Mouse (Mus musculus) adrenal gland, adult (tissue): Measurements from ENCODE around the gene Spg20.
A peak's percentile ranks its signal among the peaks of the same experiment; 100 is the strongest.

Experiments used
- DNase-seq, 2 experiments: peaks; one replicate each; pipeline ENCODE4 v3.0.0; 2022 to 2023; ENCODE audit warnings: low spot score in 1 of 2; ENCODE audit not compliant: inconsistent age in 2 of 2

Spg20 gene

GRCm38 (mm10) chr3:55096655-55097005, 15.3 kb upstream of the Spg20 start:
- no peak for DNase-seq

DNA sequence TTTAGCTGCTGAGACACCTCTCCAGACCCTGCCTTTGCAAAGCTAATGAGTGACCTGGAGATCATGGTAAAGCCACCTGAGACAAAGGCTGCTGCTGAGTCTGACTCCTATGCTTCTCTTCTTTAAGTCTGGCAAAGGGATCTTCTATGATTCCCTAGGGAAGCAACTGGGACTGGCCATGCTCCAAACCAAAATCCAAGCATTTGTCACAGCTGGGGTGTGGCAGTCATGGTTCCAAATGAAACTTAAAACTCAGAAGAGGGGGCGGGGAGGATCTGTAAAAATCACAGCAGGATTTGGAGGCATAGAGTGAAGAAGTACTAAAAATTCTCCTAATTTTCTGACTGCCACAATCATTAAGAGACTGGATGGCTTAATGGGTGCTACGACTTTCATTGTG, 14.7 kb upstream of the Spg20 start:
- DNase-seq = peak in 1 of 2 experiments; percentile 38

DNA sequence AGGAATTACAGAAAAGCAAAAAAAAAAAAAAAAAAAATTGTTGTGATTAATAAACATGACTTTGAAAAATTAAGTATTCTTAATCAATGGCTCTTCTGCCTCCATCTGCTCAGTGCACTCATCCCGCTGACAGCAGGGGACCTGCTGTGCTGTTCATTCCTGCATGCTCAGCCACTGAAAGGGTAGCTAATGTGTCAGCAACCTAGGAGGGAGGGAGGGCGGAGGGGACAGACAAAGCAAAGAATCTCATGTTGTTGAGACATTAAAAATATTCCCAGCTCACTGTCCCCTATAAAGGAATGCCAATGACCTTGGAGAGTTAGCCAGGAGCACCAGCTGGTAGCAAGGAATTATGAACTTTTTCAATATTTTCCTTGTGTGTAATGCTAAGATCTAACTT, 13.9 kb upstream of the Spg20 start:
- DNase-seq = no peak

- no peak for DNase-seq
Measured at GRCm38 (mm10) chr3:55098990-55099389, 12.9 kb upstream of the Spg20 start.

DNA sequence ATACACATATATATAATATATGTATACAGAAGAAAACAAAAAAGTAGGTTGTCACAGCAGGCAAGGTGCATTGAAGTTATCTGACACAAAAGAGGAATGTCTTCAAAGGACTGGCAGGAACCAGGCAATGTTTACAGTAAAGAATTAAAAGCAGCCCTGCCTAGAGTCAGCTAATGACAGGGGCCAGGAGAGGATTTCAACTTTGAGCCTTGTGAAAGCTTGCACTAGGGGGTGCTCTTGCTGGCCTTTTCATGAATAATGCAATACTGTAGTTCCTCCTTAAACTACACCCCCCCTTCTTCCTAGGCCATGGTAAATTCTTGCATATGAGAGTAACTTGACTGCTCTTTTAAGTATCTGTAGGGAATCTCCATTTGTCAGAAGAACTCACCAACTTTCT, 10.8 kb upstream of the Spg20 start:
- DNase-seq = peak in 1 of 2 experiments; percentile 48

DNA sequence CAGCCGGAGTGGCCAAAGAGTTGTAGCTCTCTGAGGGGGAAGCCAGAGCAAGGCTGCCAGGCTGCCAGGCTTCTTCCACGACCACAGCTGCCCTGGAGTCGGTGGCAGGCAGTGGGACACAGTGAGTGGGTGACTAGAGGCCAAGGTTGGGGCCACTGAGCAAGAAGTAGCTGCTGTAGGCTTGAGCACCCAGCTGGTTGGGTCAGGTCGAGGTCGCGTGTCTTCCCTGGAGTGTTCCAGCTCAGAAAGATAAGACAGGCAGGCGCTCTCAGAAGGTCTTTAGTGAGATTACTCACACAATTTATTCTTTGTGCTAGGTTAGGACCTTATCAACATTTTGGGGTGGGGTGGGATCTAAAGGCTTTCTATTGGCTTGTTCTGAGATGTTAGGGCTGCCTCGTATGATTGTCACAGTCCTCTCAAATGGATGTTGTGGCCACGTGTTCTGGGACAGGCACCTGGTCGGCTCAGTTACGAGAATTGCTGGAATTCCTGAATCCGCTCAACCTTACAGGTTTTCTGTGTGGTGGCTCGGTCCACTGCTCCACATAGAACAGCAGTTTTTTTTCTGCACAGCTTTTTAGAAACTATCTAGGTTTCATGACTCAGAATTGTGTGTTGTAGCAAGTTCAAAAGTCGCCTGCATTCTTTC, 6.4 kb upstream of the Spg20 start:
- peak; percentile 32 to 80 for DNase-seq

GRCm38 (mm10) chr3:55106051-55106450, 5.9 kb upstream of the Spg20 start:
- no peak for DNase-seq

GRCm38 (mm10) chr3:55109097-55109496, 2.8 kb upstream of the Spg20 start:
- peak; percentile 38 to 82 for DNase-seq

GRCm38 (mm10) chr3:55112710-55113415, 955 bp downstream of the Spg20 start:
- DNase-seq = no peak

GRCm38 (mm10) chr3:55114313-55115065, 2.6 kb downstream of the Spg20 start:
- DNase-seq = no peak

DNA sequence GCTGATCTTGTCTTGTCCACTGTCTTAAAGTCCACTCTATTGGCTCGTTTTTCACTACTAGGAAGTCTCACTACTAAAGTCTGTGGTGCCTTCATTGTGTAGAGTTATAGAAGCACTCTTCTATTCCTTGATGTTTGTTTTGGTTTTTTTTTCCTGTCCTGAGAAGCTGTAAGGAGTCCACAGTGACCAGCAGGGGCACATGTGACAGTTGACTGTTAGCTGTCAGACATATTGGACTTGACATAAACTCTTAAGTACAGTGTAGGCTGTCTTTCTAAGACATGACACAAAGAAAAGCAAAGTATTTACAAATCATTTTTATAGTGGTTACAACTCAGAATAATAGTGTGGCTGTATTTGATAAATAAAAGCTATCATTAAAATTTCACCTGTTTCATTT, 3.2 kb downstream of the Spg20 start:
- DNase-seq = no peak

GRCm38 (mm10) chr3:55115989-55116388, 4.1 kb downstream of the Spg20 start:
- DNase-seq = no peak

GRCm38 (mm10) chr3:55119275-55119898, 7.5 kb downstream of the Spg20 start:
- DNase-seq = peak in 1 of 2 experiments; percentile 56

DNA sequence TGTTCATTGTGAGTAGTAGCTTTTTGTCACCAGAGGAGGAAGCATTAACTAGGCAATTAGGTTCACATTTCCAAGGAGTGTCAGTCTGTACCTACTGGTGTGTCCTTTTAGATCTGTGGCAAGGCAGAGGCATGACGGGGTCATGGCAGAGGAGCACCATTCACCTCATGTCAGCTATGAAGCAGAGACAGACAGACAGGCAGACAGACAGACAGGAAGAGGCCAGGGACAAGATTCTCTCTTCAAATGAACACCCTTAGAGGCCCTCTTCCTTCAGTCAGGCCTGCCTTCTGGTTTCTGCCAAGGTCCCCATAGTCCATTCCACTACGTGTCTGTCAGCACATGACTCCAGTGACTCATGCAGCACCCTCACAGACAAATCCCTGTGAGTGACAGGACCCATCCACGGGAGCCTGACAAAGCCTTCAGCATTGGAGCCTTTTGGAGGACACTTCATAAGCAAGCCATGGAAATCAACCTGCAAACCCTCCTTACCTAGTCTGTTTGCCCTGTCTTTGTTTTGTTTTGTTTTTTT, 10.5 kb downstream of the Spg20 start:
- peak; percentile 29 to 72 for DNase-seq

DNA sequence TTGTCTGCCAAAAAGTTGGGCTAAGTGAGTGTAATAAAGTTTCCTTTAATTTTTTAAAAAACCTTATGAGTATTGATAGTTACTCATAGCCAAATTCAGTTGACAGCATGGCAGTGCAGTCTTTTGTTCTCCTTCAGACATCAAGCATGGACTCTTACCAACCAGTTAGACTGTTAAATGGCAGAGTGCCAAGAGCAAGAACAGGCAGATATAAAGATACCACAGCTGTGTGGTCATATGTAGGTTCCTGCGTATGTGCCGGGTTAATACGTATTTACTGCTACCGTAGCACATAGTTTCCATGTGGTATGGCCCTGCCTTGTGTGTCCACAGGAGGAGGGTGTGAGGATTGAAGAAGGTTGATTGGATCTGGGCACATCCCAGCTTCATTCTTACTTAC, 11.2 kb downstream of the Spg20 start:
- no peak for DNase-seq

- no peak for DNase-seq
Measured at GRCm38 (mm10) chr3:55129181-55129692, 17.3 kb downstream of the Spg20 start.

DNA sequence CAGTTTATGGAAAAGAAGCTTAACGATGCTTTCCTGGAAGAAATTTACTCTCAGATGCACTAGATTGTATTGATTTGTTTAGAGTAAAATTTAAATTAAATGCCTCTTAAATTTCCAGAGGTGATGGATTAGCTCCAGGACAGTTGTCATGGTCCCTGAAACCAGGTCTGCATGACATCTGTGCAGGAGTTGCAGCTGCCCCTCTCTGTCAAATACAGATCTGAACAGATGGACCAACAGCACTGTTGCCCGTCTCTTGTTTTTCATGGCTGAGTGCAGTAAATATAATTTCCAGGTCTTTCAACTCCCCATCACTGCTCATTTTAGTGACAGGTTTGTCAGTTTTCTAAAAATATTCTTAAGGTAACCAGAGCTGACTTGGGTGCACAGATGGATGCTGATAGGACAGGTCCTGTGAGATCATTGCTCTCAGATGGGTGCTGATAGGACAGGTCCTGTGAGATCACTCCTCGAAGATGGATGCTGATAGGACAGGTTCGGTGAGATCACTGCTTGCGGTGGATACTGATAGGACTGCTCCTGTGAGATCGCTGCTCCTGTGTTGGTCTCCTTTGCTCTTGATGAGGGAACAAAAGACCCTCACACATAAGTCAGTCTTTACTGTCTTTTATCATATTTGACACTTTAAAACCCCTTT, 19.8 kb downstream of the Spg20 start:
- DNase-seq = no peak

DNA sequence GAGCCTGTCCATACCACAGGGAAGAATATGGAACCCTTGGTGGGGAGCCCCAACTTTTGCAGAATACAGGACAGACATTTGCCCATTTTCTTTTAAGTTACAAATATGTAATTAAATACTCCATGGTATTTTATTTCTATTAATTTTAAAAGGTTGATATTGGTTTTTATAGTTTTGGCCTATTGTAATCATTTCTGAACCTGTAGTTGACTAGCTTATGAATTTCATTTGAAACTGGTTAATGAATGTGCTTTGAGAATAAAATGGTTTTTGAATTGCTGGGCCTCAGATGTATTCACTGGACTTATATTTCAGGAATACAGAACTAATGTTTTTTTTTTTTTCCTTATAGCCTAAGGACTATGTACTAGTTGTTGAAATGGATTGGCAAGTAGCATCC, 25.1 kb downstream of the Spg20 start, which contains the start of gene Ccdc169:
Gene Ccdc169, plus strand, starts transcription at position 301 of the 400 bp plus-strand sequence.
- DNase-seq = no peak

- no peak for DNase-seq
Measured at GRCm38 (mm10) chr3:55139837-55140236, 27.9 kb downstream of the Spg20 start.

GRCm38 (mm10) chr3:55141401-55141800, 29.5 kb downstream of the Spg20 start:
- DNase-seq = no peak

DNA sequence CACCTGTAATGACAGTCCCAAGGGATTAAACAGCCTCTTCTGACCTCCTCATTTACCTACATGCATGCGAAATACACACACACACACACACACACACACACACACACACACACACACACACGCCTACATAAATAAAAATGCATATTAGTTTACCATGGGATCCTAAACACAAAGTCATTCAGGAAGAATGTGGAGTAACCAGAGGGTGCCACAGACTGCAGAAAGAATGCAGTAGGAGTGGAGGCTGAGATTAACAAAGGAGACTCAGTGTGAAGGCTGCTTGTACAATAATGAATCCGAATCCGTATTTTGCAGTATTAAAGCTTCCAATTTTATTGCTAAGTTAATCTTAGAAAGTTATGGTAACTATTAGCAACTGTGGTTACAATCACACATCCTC, 33.0 kb downstream of the Spg20 start:
- DNase-seq = no peak
